Mouse (Mus musculus): Measurements from ENCODE around the gene Gm43552.

GRCm38 (mm10) chr5:65525674-65526443, 33.2 kb upstream of the Gm43552 start:
- TF ChIP-seq EP300 (IDR thresholded peaks at IDR 0.05; ENCODE audit: insufficient read depth, low read depth, low read length) (peak; percentile 76), CTCF (IDR thresholded peaks at IDR 0.05; ENCODE audit: low read depth, low read length) (peak; percentile 57)

Data from ES-Bruce4 (cell line).